Mouse (Mus musculus): ENCODE results near the gene Rplp1. TPM values are rescaled to one million over a fixed set of nuclear protein-coding genes. Genes with fewer than 3 reads are reported as not detected.

The Rplp1 gene
- polyA plus RNA-seq, 1 experiment from 2014 or later = 825 TPM

DNA sequence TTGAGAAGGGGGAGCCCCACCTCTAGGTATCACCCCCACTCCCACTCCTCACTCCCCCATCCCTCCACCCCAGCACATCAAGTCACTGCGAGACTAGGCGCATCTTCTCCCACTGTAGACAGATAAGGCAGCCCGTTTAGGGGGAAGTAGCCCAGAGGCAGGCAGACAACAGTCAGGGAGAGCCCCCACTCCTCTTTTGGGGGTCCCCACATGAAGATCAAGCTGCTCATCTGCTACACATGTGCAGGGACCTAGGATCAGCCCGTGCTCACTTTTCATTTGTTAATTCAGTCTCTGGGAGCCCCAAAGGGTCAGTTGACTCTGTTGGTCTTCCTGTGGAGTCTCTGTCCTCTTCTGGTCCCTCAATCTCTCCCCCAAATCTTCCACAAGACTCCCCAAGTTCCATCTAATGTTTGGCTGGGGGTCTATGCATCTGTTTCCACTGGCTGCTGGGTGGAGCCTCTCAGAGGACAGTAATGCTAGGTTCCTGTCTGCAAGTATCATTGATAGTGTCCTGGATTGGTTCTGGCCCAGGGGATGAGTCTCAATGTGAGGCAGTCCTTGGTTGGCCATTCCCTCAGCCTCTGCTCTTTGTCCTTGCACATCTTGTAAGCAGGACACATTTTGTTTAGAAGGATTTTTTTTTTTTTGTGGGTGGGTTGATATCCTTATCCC lies 6.6 kb downstream of the Rplp1 start:
- Histone ChIP-seq H3K27ac (ENCODE audit: low read length) (no peak overlapping the region), H3K9me3 (replicated peaks; ENCODE audit: control insufficient read depth, low read length) (no peaks in the 10 kb centered on the region), H3K36me3 (ENCODE audit: control insufficient read depth, insufficient read depth) (peaks cover 11% of the 10 kb centered on the region), H3K4me2 (ENCODE audit: low read depth, low read length) (no peak overlapping the region), H3K4me1 (ENCODE audit: control insufficient read depth, low read depth, low read length) (peaks cover 22% of the 10 kb centered on the region), H3K4me3 (ENCODE audit: low read depth, low read length) (no peak overlapping the region), H3K9ac (ENCODE audit: low read depth, low read length) (no peak overlapping the region), H3K27me3 (ENCODE audit: control insufficient read depth, insufficient read depth, low read depth, low read length) (no peaks in the 10 kb centered on the region)
- 38% methylated on average over 4 of the region's 4 CpGs for WGBS (ENCODE audit: insufficient replicate concordance)
- no peak for ATAC-seq (ENCODE audit: low read depth)

DNA sequence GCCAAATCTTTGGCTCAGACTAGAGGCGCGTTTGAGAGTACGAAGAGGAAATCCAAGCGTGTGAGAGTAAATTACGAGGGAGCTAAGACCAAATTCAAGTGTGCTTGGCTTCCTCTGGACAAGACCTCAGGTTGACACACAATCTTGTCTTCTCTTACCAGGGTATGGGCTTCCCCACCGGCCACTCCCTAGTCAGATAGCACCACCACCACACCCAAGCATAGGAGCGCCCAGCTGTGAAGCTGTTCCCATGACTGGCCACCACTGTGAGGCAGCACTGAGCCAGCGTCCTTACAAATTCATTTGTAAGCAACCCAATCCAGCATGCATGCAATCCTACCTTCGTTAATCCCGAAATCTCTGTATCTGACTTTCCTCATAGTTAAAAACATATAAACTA lies 7.4 kb downstream of the Rplp1 start:
- no peak overlapping the region for H3K4me2 ChIP-seq (ENCODE audit: low read depth, low read length)
- no peaks in the 10 kb centered on the region for H3K9me3 ChIP-seq (replicated peaks; ENCODE audit: control insufficient read depth, low read length)
- peaks cover 3% of the 10 kb centered on the region for H3K36me3 ChIP-seq (ENCODE audit: control insufficient read depth, insufficient read depth)
- ATAC-seq (ENCODE audit: low read depth) = no peak
- no peak overlapping the region for H3K9ac ChIP-seq (ENCODE audit: low read depth, low read length)
- H3K4me1 ChIP-seq (ENCODE audit: control insufficient read depth, low read depth, low read length) = peaks cover 14% of the 10 kb centered on the region
- 46% methylated on average over 10 of the region's 10 CpGs for WGBS (ENCODE audit: insufficient replicate concordance)
- H3K4me3 ChIP-seq (ENCODE audit: low read depth, low read length) = no peak overlapping the region
- H3K27ac ChIP-seq (ENCODE audit: low read length) = no peak overlapping the region
- peaks cover 3% of the 10 kb centered on the region; the same call in 1 of the 2 replicates for H3K27me3 ChIP-seq (ENCODE audit: control insufficient read depth, insufficient read depth, low read depth, low read length)

DNA sequence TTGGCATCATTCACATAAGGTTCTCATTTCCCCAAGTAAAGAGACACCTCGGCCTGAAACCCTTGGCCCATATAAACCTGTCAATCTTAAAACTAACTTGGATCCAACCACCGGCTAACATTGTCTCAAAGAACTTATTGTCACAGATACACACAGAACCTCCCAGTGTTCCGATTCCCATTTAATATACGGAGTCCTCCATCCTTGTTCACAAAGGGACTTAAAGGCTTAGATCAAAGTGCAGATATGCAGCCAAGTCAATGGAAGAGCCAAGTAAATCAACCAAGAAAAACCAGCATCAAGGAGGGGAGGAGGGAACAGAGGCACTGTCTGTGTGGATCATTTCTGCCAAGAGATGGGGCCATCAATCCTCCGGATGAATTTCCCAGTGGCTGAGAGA lies 8.8 kb downstream of the Rplp1 start:
- H3K27ac ChIP-seq (ENCODE audit: low read length) = no peak overlapping the region

DNA sequence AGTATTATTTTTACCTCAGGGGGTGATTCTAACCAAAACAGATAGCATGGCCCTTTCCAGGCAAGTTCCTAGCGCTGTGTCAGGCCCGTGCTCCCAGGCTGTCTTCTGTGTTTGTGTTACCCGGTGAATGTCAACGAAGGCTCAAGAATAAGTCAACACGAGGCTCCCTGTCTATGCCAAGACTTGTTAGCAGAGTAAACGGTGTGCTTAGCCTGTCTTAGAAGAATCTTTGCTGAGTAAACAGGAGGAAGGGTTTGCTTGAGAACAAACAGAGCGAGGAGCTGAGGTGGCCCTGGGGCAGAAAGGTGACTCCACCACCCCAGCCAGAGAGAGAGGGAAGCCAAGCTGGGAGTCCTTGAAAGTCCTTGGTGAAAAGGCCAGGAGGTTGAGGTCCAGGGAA lies 10.1 kb downstream of the Rplp1 start:
- H3K36me3 ChIP-seq (ENCODE audit: control insufficient read depth, insufficient read depth) = no peaks in the 10 kb centered on the region
- H3K27me3 ChIP-seq (ENCODE audit: control insufficient read depth, insufficient read depth, low read depth, low read length) = peaks cover 8% of the 10 kb centered on the region
- H3K4me1 ChIP-seq (ENCODE audit: control insufficient read depth, low read depth, low read length) = peaks cover 4% of the 10 kb centered on the region
- no peak overlapping the region for H3K27ac ChIP-seq (ENCODE audit: low read length)
- H3K4me3 ChIP-seq (ENCODE audit: low read depth, low read length) = no peak overlapping the region
- H3K9me3 ChIP-seq (replicated peaks; ENCODE audit: control insufficient read depth, low read length) = no peaks in the 10 kb centered on the region
- H3K4me2 ChIP-seq (ENCODE audit: low read depth, low read length) = no peak overlapping the region
- no peak for ATAC-seq (ENCODE audit: low read depth)
- no peak overlapping the region for H3K9ac ChIP-seq (ENCODE audit: low read depth, low read length)
- WGBS (ENCODE audit: insufficient replicate concordance) = 52% methylated on average over 7 of the region's 7 CpGs

More for the DNA sequence above, 8.8 kb downstream of the Rplp1 start:
- Histone ChIP-seq H3K4me2 (ENCODE audit: low read depth, low read length) (no peak overlapping the region), H3K9me3 (replicated peaks; ENCODE audit: control insufficient read depth, low read length) (no peaks in the 10 kb centered on the region), H3K9ac (ENCODE audit: low read depth, low read length) (no peak overlapping the region), H3K27me3 (ENCODE audit: control insufficient read depth, insufficient read depth, low read depth, low read length) (peaks cover 3% of the 10 kb centered on the region; the same call in 1 of the 2 replicates), H3K36me3 (ENCODE audit: control insufficient read depth, insufficient read depth) (no peaks in the 10 kb centered on the region), H3K4me1 (ENCODE audit: control insufficient read depth, low read depth, low read length) (peaks cover 5% of the 10 kb centered on the region), H3K4me3 (ENCODE audit: low read depth, low read length) (no peak overlapping the region)
- no peak for ATAC-seq (ENCODE audit: low read depth)
- 70% methylated on average over 5 of the region's 5 CpGs for whole genome bisulfite sequencing (ENCODE audit: insufficient replicate concordance)

DNA sequence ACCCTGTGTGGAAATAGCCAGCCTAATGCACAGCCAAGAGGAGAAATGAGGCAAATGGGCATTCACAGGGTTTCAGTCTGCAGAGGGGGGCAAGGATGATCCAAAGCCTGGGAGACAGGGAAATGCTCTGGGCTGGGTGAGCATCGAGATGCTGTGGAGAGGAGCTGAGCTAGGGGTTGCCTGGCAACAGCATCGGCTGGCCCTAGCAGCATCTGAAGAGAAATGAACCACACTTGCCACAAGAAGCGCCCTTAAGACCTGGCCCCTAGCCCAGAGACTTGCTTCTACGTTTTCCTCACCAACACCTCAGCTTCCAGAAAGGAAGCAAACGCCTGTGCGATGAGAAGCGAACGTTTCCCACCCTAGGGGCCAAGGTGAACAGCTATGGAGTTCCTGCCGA lies 11.9 kb downstream of the Rplp1 start:
- Histone ChIP-seq H3K27ac (ENCODE audit: low read length) (no peak overlapping the region), H3K27me3 (ENCODE audit: control insufficient read depth, insufficient read depth, low read depth, low read length) (peaks cover 14% of the 10 kb centered on the region), H3K4me1 (ENCODE audit: control insufficient read depth, low read depth, low read length) (peaks cover 4% of the 10 kb centered on the region), H3K4me3 (ENCODE audit: low read depth, low read length) (no peak overlapping the region), H3K36me3 (ENCODE audit: control insufficient read depth, insufficient read depth) (no peaks in the 10 kb centered on the region), H3K4me2 (ENCODE audit: low read depth, low read length) (no peak overlapping the region), H3K9ac (ENCODE audit: low read depth, low read length) (no peak overlapping the region), H3K9me3 (replicated peaks; ENCODE audit: control insufficient read depth, low read length) (no peaks in the 10 kb centered on the region)
- WGBS (ENCODE audit: insufficient replicate concordance) = 62% methylated on average over 9 of the region's 9 CpGs
- no peak for ATAC-seq (ENCODE audit: low read depth)

DNA sequence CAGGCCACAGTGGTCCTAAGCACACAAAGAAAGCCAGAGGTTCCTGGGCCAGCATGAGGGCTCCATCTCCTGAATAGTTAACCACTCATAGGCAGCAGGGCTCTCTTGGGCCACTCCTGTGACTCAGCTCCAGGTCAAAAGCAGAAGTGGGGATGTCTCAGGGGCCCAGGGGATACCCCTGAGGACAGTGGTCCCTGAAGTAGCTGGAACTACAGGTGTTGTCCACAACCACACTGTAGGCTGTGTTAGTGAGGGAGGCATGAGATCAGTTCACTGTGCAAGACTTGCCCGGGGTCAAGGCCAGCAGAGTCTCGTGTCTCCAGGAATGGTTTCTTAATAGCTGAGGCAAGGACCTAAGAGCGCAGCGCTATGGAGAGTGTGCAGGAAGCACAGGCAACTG lies 12.8 kb downstream of the Rplp1 start:
- no peaks in the 10 kb centered on the region for H3K36me3 ChIP-seq (ENCODE audit: control insufficient read depth, insufficient read depth)
- peaks cover 14% of the 10 kb centered on the region for H3K27me3 ChIP-seq (ENCODE audit: control insufficient read depth, insufficient read depth, low read depth, low read length)
- 50% methylated on average over 4 of the region's 4 CpGs for WGBS (ENCODE audit: insufficient replicate concordance)

DNA sequence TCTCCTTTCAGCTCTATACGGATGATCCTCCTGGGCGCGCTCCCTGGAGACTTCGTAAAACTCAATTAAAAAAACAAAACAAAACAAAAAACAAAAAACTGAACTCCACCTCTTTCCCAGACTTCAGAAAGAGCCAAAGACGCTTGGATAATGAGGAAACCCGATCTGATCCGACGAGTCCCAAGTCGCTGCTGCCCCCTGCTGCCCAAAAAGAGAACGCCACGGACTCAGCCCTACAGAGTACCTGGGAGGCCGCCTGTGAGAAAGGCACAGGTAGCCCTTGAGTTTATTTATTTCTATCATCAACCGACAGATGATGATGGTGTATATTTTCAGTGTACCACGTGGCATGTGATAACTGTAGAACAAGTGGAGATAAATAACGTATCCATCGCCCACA lies 14.5 kb downstream of the Rplp1 start:
- whole genome bisulfite sequencing (ENCODE audit: insufficient replicate concordance) = 8% methylated on average over 16 of the region's 16 CpGs
- Histone ChIP-seq H3K27me3 (ENCODE audit: control insufficient read depth, insufficient read depth, low read depth, low read length) (peaks cover 14% of the 10 kb centered on the region), H3K9me3 (replicated peaks; ENCODE audit: control insufficient read depth, low read length) (no peaks in the 10 kb centered on the region), H3K4me2 (ENCODE audit: low read depth, low read length) (no peak overlapping the region), H3K4me3 (ENCODE audit: low read depth, low read length) (no peak overlapping the region), H3K27ac (ENCODE audit: low read length) (no peak overlapping the region), H3K4me1 (ENCODE audit: control insufficient read depth, low read depth, low read length) (no peaks in the 10 kb centered on the region), H3K9ac (ENCODE audit: low read depth, low read length) (no peak overlapping the region), H3K36me3 (ENCODE audit: control insufficient read depth, insufficient read depth) (no peaks in the 10 kb centered on the region)
- ATAC-seq (ENCODE audit: low read depth) = no peak

More for the DNA sequence above, 12.8 kb downstream of the Rplp1 start:
- no peak overlapping the region for H3K9ac ChIP-seq (ENCODE audit: low read depth, low read length)
- H3K4me1 ChIP-seq (ENCODE audit: control insufficient read depth, low read depth, low read length) = no peaks in the 10 kb centered on the region; the same call in 1 of the 2 replicates
- no peaks in the 10 kb centered on the region for H3K9me3 ChIP-seq (replicated peaks; ENCODE audit: control insufficient read depth, low read length)
- no peak overlapping the region for H3K4me2 ChIP-seq (ENCODE audit: low read depth, low read length)
- no peak overlapping the region for H3K27ac ChIP-seq (ENCODE audit: low read length)
- ATAC-seq (ENCODE audit: low read depth) = no peak
- H3K4me3 ChIP-seq (ENCODE audit: low read depth, low read length) = no peak overlapping the region

DNA sequence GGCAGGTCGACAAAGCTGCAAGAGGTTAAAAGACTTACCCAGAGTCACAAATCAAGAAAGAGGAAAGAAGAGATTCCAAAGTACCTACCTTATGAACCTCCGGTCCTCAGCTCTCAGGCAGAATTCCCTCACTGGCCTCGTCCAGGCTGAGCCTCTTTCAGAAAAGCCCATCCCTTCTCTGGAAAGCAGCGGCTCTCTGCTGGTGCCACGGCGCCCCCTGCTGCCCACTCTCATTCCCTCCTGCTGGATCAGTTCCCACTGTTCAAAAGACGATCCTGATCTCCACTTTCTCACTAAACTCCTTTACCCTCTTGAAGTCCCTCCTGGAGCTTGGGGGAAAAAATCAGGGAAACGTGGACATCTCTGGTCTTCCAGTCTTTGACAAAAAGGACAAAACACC lies 15.9 kb downstream of the Rplp1 start:
- H3K9me3 ChIP-seq (replicated peaks; ENCODE audit: control insufficient read depth, low read length) = no peaks in the 10 kb centered on the region
- no peaks in the 10 kb centered on the region for H3K36me3 ChIP-seq (ENCODE audit: control insufficient read depth, insufficient read depth)
- H3K4me1 ChIP-seq (ENCODE audit: control insufficient read depth, low read depth, low read length) = no peaks in the 10 kb centered on the region
- H3K4me2 ChIP-seq (ENCODE audit: low read depth, low read length) = no peak overlapping the region
- no peak overlapping the region for H3K27ac ChIP-seq (ENCODE audit: low read length)
- H3K27me3 ChIP-seq (ENCODE audit: control insufficient read depth, insufficient read depth, low read depth, low read length) = peaks cover 14% of the 10 kb centered on the region
- no peak overlapping the region for H3K4me3 ChIP-seq (ENCODE audit: low read depth, low read length)
- WGBS (ENCODE audit: insufficient replicate concordance) = 1% methylated on average over 7 of the region's 8 CpGs
- no peak overlapping the region for H3K9ac ChIP-seq (ENCODE audit: low read depth, low read length)
- ATAC-seq (ENCODE audit: low read depth) = no peak

DNA sequence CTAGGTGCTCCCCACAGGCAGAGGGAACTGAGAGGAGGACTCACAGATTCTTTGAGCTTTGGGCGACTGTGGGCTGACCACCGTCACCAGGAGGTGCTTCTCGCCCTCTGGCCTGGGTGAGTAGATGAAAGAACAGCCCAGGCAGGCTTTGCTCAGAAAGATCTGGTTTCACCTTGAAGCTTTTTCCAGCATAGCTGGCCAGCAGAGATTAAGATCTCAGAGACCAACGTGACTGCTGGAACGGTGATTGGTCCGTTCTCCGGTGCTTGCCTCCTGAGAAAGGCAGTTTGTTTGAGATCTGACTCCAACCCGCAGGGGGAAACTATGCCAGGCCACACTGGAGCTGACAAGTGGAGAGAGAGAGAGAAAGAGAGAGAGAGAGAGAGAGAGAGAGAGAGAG lies 19.3 kb downstream of the Rplp1 start:
- Histone ChIP-seq H3K9ac (ENCODE audit: low read depth, low read length) (no peak overlapping the region), H3K4me1 (ENCODE audit: control insufficient read depth, low read depth, low read length) (no peaks in the 10 kb centered on the region), H3K4me3 (ENCODE audit: low read depth, low read length) (no peak overlapping the region), H3K36me3 (ENCODE audit: control insufficient read depth, insufficient read depth) (no peaks in the 10 kb centered on the region), H3K9me3 (replicated peaks; ENCODE audit: control insufficient read depth, low read length) (no peaks in the 10 kb centered on the region), H3K27me3 (ENCODE audit: control insufficient read depth, insufficient read depth, low read depth, low read length) (peaks cover 10% of the 10 kb centered on the region), H3K27ac (ENCODE audit: low read length) (no peak overlapping the region), H3K4me2 (ENCODE audit: low read depth, low read length) (no peak overlapping the region)
- 62% methylated on average over 8 of the region's 8 CpGs for WGBS (ENCODE audit: insufficient replicate concordance)
- ATAC-seq (ENCODE audit: low read depth) = no peak
